Comparison of ENCODE assay signal across 28 mouse cellular contexts in genomic region chr13:54097797-54098196, GRCm38 (mm10). TPM values are rescaled to one million over a fixed set of nuclear protein-coding genes. Genes with fewer than 3 reads are reported as not detected.
"Had no signal": no experiment of that assay in that cellular context is flagged by ENCODE, and none has a peak within 500 bp of the region (broad histone marks: within the 10 kb centered on the region; RNA-seq: fewer than 3 reads in every experiment).

No protein-coding gene starts in this region.

- H3K4me1 ChIP-seq: embryonic facial prominence, embryonic 10.5 days; embryonic facial prominence, embryonic 12.5 days; embryonic facial prominence, embryonic 13.5 days; embryonic facial prominence, embryonic 15.5 days; forebrain, embryonic 13.5 days; forebrain, embryonic 15.5 days had no signal

- H3K4me3 ChIP-seq: embryonic facial prominence, embryonic 10.5 days; embryonic facial prominence, embryonic 12.5 days; embryonic facial prominence, embryonic 13.5 days; embryonic facial prominence, embryonic 15.5 days; erythroblast, embryonic 14.5 days; forebrain, embryonic 10.5 days; forebrain, embryonic 12.5 days; forebrain, embryonic 13.5 days; forebrain, embryonic 15.5 days; gastrocnemius, adult 2 months; heart, adult 2 months had no signal

- DNase-seq: cerebellum, adult 2 months; cerebellum, adult 8-10 months; cerebellum, adult 9-10 months; cerebellum, adult 9-11 months; cerebellum, postnatal 10 days; cerebellum, postnatal 14 days; cerebellum, postnatal 25 days; cerebellum, postnatal 36 days; embryo, embryonic 11 days; forebrain, postnatal 0 days; gastrocnemius, adult 2 months; gastrocnemius, postnatal 10 days; gastrocnemius, postnatal 14 days; gastrocnemius, postnatal 25 days; gastrocnemius, postnatal 36 days; heart, adult 2 months had no signal

- H3K4me2 ChIP-seq: embryonic facial prominence, embryonic 12.5 days; embryonic facial prominence, embryonic 13.5 days; embryonic facial prominence, embryonic 15.5 days; forebrain, embryonic 12.5 days; forebrain, embryonic 13.5 days; forebrain, embryonic 15.5 days had no signal

- H3K9me3 ChIP-seq: embryonic facial prominence, embryonic 10.5 days; embryonic facial prominence, embryonic 12.5 days; embryonic facial prominence, embryonic 13.5 days; embryonic facial prominence, embryonic 15.5 days; forebrain, embryonic 10.5 days; forebrain, embryonic 12.5 days; forebrain, embryonic 13.5 days; forebrain, embryonic 15.5 days had no signal

- H3K9ac ChIP-seq: embryonic facial prominence, embryonic 12.5 days; embryonic facial prominence, embryonic 13.5 days; embryonic facial prominence, embryonic 15.5 days; forebrain, embryonic 12.5 days; forebrain, embryonic 13.5 days; forebrain, embryonic 15.5 days; forebrain, postnatal 0 days had no signal

- H3K27me3 ChIP-seq: embryonic facial prominence, embryonic 12.5 days; embryonic facial prominence, embryonic 13.5 days; embryonic facial prominence, embryonic 15.5 days; forebrain, embryonic 12.5 days; forebrain, embryonic 13.5 days; forebrain, embryonic 15.5 days had no signal

- ATAC-seq: forebrain, embryonic 13.5 days; forebrain, embryonic 14.5 days; forebrain, embryonic 15.5 days; forebrain, embryonic 16.5 days; forebrain, postnatal 0 days had no signal

- H3K27ac ChIP-seq: embryonic facial prominence, embryonic 10.5 days; embryonic facial prominence, embryonic 12.5 days; embryonic facial prominence, embryonic 13.5 days; embryonic facial prominence, embryonic 15.5 days; forebrain, embryonic 10.5 days; forebrain, embryonic 12.5 days; forebrain, embryonic 13.5 days; forebrain, embryonic 15.5 days; gastrocnemius, adult 2 months; heart, adult 2 months had no signal

RNA-seq across cellular contexts. Expression of gene Drd1, which starts 42.3 kb away (rescaled TPM):
- total RNA-seq: gastrocnemius, postnatal 36 days; granulocyte monocyte progenitor cell, adult 5-6 weeks had no signal
- polyA plus RNA-seq: erythroblast, embryonic 14.5 days; forebrain, embryonic 10.5 days had no signal
